Mouse (Mus musculus): ENCODE results near the gene Mff.

The Mff gene

DNA sequence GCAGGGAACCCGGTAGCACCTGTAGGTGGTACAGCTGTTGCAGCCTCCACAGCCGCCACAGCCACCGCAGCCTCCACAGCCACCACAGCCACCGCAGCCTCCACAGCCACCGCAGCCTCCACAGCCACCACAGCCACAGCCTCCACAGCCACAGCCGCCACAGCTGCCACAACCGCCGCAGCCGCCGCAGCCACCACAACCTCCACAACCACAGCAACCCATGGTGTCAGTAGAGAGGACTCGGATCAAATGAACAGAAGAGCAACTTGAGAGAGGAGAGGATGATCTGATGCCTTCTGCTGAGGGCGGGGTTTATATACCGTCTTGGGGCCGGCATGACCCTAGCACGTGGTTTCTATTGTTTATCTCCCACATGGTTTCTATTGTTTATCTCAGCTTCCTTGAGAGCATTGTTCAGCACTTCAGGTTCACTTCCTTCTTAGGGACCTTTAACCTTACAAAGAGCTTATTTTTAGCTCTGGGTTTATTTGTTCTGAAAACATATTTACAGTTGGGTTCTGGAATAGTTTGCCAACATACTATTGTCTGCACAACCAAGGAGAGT is 46.4 kb downstream of the Mff start, which contains the start of gene Gm47791:
Gm47791 (minus strand) TSS at position 222 of the 565 bp plus-strand sequence.
- in situ Hi-C loops (cut with MboI, MseI) = loop anchor here (25.0 kb wide), 2 partner anchors 941 to 1241 kb away; no protein-coding TSS in a partner anchor

DNA sequence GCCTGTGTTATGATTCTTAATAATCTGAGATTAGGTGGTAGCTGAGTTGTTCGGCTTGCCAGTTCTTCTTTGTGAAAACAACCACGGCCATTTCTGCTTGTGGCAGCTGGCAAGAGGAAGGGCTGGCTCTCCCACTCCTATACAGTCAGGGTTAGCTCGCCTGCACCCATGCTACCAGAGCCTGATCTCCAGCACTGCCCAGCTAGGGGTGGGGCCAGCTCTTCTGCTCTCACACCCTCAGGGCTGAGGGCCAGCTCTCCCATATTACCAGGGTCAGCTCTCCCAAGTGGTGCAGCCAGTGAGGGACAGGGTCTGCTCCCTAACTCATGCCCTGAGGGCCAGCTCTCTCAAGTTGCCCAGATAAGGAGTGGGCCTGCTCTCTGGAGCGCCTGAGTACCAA is 47.7 kb downstream of the Mff start:
- in situ Hi-C loops (cut with MboI, MseI) = loop anchor here (25.0 kb wide), 2 partner anchors 940 to 1240 kb away; no protein-coding TSS in a partner anchor

DNA sequence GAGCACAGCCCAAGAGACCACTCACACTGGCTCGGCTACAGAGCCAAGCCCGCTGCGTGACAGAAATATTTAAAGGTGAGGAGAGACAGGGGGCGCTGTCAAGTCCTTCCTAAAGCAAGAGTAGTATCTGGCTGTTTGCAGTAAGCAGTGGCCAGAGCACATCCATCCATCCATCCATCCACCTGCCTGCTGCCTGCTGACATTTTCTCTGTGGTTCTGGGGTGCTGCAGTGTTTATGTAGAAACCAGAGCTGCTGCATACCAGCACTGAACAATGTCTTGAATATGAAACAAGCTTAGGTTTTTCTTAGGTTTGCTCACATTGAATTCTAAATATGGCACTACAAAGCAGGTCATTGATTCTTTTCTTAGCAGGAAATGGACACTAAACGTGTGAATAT is 48.5 kb downstream of the Mff start:
- in situ Hi-C loops (cut with MboI, MseI) = loop anchor here (25.0 kb wide), 2 partner anchors 939 to 1239 kb away; no protein-coding TSS in a partner anchor

DNA sequence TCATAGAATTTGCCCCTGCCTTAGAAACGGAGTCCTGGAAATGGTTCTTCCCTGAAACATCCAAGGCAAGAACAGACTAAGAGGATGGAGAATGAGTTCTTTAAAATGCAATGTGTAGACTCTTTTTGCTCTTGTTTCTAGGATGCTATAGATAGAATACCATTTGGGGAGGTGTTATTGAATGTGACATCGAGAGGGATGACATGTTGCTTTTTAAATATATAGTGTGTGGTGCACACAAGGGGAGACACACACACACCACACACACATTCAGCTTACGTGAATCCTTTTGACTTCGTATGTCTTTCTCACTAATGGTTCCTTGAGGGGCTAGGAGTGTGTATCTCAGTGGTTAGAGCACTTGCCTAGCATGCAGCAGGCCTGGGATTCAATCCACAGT is 50.6 kb downstream of the Mff start:
- in situ Hi-C loops (cut with MboI, MseI) = no loop called here

DNA sequence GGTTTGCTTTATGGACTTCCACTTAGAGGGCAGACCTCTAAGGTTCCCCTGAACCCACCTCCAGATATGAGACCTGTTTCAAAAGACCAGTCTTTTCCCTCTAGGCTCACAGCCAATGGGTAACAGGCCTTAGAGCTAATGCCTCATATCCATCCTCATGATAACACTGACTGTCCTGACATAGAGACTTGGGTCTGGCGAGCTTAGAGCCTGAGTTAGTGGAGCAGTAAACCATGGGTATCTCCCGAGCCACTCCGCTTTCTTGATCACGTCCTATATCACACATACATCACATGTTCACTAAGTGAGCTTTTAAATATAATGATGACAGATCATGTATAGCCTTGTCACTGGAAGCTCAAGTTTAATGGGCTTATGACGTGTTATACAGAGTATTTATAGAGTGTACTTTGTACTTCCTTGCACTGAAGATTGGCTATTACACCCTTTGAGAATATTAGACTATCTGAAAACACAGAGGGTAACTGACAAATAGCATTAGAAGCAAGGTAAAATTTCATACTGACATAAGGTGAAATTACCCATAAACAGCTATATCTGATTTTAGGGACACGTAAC is 54.8 kb downstream of the Mff start:
- in situ Hi-C loops (cut with MboI, MseI) = no loop called here

DNA sequence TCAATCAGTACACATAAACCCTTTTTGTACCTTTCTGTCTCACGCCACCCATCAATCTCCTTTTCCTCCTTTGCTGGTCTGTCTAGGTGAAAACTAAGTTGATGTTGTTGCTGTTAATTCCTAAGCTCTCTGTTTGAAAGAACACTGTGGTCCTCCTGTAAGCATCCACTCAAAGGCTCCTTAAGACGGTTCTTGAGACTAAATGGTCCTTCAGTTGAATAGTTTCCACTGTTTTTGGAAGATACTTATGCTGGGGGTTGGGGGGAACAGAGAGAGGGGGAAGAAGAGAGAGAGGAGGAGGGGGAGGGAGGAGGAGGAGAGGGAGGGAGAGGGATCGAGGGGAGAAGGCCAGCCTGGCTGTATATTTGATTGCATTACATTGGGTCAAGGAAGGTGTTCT is 58.9 kb downstream of the Mff start:
- in situ Hi-C loops (cut with MboI, MseI) = no loop called here

DNA sequence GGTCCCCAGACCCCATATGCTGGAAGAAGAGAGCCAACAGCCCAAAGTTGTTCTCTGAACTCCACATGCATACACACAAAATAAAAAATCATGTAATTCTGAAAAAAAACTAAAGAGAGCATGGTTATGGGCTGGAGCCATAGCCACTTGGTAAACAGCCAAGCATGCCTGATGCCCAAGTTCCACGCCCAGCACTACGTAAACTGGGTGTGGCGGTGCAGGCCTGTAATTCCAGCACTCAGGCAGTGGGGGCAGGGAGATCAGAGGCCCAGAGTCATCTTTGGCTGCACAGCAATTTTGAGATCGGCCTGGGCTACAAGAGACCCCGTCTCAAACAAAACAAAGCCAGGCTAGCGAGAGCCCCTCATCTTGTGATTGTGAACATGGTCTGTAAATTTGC is 60.9 kb downstream of the Mff start:
- in situ Hi-C loops (cut with MboI, MseI) = loop anchor here (5.0 kb wide), 1 partner anchor 202 kb away; no protein-coding TSS in a partner anchor

DNA sequence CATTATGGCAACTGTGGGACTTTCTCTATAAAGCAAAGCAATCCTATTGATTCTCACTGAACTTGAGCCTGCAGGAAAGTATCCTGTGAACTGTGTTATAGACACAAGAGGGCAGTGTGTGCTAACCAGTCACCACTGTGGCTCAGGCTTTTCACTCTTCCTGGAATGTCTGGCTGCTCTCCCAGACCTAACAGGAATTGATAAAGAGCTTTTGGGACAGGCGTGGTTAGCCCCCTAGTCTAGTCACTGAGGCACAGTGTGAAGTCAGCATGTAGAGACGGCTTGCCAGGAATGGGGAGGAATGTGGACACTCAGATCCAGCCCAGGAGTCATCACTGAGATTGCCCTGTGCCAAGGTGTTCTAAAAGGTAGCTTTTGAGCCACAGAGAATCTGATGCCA is 62.7 kb downstream of the Mff start:
- in situ Hi-C loops (cut with MboI, MseI) = loop anchor here (5.0 kb wide), 1 partner anchor 200 kb away; no protein-coding TSS in a partner anchor

DNA sequence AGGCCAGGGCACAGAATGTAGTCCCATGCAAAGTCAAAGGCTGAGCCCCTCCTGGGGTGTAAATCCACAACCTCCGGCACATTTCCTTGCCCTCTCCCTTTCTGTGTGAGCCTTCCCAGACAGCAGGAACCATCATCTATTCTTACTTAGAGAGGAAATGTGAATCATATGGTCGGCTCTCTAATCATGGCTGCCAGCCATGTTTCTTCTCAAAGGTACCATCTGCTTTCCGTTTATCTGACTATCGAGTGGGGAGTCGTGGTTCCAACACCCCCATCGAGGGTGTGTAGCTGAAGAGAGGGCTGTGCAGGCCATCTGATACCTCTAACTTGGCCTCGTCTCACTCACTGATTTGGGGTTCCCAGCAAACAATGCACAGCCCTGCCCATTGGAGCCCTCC is 63.4 kb downstream of the Mff start:
- in situ Hi-C loops (cut with MboI, MseI) = loop anchor here (5.0 kb wide), 1 partner anchor 199 kb away; no protein-coding TSS in a partner anchor

DNA sequence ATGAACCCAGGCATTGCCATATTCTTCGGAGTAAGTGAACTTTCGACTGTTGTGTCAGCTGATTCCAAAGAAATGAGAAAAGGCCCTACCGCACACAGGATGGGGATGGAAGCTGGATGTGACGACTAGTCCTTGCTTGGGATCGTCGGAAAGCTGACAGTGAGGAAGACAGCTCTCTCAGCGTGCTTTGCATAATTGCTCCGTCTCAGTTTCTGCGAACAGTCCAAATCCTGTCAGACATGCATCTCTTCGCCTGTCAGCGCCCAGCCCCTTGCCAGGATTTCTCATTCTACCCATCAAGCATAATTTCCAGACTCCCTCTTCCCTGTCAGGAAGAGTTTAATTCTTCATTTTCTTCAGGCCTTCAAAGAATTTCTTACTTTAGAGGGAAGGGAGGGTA is 66.4 kb downstream of the Mff start:
- in situ Hi-C loops (cut with MboI, MseI) = loop anchor here (5.0 kb wide), 1 partner anchor 41 kb away; no protein-coding TSS in a partner anchor

DNA sequence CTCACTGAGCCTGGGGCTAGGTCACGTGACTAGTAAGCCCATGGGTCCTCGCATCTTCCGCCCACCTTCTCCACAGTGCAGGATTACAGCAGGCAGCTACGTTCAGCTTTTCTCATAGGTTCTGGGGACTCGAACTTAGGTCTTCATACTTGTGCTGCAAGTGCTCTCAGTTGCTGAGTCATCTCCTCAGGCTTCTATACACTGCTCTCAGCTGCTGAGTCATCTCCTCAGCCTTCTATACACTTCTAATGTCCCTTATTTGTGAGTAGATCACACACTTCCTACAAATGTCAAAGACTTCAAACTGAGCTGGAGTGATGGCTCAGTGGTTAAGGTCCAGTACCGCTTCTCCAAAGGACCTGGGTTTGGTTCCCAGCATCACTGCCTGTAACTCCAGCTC is 67.5 kb downstream of the Mff start:
- in situ Hi-C loops (cut with MboI, MseI) = loop anchor here (5.0 kb wide), 1 partner anchor 40 kb away; no protein-coding TSS in a partner anchor

DNA sequence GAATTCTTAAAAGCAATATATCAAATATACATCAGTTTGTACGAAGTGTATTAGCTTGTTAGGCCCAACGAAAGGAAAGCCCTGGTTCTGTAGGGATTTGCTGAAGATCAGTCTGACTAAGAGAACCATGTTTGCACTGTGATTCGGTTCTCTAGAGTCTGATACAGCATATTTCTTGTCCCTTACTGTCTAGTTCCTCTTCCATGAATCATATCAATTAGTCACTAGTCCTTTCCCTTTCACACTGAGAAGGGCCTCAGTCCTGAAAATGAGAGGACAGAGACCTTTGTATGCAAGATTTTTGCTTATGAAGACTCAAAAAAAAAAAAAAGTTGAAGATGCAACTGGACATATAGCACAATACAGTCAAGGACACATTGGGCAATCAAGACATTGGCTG is 68.4 kb downstream of the Mff start:
- in situ Hi-C loops (cut with MboI, MseI) = loop anchor here (5.0 kb wide), 1 partner anchor 39 kb away; no protein-coding TSS in a partner anchor

DNA sequence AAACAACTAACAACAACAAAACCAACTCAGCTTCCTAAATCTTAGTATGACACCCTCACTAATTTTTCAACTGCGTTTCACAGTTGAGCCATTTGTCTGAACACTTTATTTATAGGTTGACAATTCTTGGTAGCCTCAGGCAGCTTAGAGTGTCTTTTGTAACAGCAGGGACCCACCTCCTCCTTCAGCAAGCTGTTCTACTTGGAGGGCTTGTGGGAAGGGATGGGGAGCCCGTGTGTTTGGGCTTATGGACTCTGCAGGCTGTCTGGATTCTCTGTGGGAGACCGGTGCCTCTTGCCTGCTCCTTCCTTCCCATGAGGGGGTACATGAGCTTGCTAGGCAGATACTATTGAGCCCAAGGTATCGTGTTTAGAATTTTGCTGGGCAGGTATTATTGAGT is 69.3 kb downstream of the Mff start:
- in situ Hi-C loops (cut with MboI, MseI) = loop anchor here (5.0 kb wide), 1 partner anchor 38 kb away; no protein-coding TSS in a partner anchor

DNA sequence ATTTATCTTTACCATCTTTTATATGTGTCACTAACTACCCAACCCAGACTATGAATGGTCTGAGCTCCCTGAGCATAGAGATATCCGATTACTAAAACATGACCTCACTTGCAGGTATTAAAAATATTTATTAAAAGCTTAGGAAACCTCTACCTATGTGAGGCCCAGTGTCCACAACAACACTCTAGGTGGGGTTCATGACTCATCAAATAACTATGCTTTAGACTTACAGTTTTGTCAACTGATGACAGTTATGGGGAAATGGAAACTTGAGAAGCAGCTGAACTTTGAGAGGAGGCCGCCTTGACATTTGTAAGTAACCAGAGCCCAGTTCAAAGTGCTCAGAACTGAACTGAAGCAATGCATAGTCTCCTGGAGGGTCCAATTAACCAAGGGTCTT is 70.5 kb downstream of the Mff start:
- in situ Hi-C loops (cut with MboI, MseI) = no loop called here

DNA sequence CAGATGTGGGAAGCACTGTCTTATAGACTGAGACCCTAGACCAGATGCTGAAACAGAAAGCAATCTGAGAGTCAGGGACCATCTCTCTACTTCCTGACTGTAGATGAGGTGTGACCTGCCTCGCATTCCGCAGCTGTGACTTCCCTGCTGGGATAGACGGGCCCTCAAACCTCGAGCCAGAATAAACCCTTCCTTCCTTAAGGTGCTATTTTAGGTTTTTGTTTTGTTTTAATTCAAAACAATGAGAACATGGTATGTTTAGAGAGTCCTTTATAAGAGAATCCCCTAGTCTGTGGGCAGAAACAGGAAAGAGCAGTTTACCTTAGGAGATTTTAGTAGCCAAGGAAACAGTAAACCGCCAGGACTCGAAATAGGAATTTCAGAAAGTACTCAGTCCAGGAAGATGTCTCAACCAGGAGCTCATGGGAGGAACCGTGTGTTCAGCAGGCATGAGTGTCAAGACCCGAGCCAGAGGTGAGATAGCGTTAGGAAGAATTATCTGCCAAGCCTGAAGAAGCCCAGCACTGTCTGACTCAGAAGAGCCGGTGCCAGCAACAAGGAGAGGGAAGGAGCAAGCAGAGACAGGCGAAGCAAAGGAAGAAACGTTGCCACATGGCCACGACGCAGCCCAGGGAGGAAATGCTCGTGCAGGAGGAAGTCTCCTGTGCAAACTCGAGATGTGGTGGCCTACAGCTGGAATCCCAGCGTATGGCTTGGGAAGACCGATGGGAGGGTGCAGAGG is 71.2 kb downstream of the Mff start:
- in situ Hi-C loops (cut with MboI, MseI) = no loop called here

DNA sequence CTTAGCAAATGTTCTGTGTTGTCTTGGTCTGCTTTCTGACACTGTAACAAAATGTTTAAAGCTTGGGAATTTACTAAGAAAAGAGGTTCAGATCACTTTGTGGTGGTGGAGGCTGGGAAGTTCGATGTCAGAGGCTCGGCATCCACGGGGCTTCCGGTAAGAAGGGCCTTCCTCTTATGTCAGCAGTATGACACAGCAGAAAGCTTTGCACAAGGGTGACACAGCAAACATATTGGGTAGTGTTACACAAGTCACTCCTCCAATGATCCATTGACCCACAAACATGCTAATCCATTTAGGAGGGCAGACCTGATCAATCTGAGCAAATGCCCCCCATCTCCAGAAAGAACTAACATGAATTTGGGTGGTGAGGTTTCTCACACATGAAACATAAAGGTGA is 72.4 kb downstream of the Mff start:
- in situ Hi-C loops (cut with MboI, MseI) = no loop called here

DNA sequence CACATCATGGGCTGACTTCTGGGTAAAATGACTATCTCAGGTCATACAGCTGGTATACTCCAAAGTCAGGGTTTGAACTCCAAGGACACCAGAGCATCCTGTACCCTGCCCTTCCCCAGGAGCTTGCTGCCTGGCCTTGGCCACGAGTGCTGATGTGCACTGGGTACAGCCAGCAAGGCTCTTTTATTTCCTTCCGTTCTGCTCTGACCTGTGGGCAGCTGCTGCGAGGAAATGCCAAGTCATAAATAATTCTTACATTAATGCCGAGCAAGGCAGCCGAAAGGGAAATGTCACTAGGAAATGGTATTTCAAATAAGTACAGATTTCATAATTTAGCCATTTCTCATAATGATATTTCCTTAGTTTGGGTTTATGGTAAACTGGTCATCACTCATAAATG is 73.6 kb downstream of the Mff start:
- in situ Hi-C loops (cut with MboI, MseI) = no loop called here

DNA sequence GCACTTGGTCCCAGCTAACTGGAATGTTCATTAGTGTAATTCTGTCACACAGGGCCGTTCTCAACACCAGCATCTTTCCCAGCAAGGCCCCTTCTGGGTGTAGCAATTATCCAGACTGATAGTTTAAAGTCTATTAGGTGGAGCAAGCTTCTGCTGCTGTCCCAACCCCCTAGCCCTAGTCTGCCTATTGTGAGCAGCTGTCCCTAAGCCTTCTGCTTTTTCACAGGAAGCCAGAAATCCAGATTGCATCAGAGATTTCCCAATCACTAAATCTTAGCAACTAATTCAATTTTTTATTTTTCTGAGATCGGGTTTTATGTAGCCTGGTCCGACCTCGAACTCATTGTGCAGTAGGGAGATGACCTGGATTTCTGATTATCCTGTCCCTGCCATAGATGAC is 74.2 kb downstream of the Mff start:
- in situ Hi-C loops (cut with MboI, MseI) = no loop called here

DNA sequence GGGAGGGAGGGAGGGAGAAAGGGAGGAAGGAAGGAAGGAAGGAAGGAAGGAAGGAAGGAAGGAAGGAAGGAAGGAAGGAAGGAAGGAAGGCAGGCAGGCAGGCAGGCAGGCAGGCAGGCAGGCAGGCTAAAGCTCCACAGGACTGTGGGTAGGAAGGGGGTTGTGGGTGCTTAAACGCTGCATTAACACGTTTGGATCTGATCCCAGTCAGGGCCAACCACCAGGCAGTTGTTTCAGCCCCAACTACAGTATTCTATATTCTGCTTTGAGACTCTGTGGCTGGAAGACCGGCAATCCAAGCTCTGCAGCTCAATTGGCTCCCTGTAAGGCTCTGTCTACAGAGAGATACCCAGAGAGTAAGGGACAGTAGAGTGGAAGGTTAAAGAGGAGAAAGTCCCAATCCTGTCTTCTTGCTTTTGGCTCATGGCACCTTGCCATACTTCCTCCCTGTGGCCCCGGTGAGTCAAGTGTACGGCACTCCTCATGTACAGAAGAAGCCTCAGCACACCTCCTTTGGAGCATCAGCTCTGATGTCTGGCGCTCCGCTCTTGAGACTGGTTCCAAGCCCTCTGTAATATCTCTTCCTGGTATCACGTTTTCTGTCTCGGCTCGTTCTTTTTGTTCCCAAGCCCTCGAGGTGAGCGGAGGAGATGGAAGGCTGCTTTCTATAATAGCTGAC is 76.6 kb downstream of the Mff start:
- in situ Hi-C loops (cut with MboI, MseI) = no loop called here

Data from regulatory T cell (primary cell).